Mouse (Mus musculus): Measurements from ENCODE around the gene Rab9.

Rab9 gene

GRCm38 (mm10) chrX:166453532-166453931 lies 26.1 kb downstream of the Rab9 start:
- DNase-seq (ENCODE audit: low spot score) = no peak

DNA sequence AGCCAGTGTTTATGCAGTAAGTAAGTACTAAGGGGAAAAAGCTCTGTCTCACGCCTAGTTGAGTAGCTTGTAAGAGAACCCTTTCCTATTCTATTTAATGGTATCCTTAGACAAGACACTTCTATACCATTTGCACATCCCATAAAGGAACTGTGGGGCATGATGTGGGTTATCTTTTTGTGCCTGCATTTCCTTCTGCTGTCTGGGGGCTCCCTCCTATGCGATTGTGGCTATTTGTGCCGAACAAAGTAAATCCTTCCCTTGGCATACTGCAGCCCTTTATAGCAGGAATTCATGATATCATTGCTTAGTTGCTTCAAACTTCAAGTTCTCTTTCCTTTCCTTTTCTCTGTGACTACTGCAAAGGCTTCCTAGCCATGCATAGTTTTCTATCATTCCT lies 35.1 kb downstream of the Rab9 start:
- no peak for DNase-seq (ENCODE audit: low spot score)

DNA sequence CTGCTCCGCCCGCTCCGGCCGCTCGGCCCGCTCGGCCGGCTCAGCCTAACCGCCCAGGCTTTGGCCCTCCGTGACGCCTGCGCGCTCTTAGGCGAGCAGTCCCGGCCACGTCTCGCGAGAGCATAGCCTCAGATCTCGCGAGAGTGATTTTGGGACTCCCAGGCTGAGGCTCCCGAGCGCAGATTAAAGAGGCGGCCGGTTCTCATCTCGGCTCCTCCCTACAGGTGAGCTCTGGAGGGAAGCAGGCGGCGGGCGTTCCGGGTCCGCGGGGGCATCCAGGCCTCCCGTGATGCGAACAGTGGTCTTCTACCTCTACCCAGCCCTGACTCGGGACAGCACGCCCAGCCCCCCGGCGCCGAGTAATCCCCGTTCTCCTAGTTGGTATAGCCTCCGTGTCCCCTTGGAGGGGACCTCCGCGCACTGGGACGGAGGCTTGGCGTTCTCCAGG lies 39.0 kb downstream of the Rab9 start, which contains the start of gene Ofd1:
Ofd1 (minus strand) TSS at position 89 of the 448 bp plus-strand sequence.
- peak; percentile 90 for DNase-seq (ENCODE audit: low spot score)

DNA sequence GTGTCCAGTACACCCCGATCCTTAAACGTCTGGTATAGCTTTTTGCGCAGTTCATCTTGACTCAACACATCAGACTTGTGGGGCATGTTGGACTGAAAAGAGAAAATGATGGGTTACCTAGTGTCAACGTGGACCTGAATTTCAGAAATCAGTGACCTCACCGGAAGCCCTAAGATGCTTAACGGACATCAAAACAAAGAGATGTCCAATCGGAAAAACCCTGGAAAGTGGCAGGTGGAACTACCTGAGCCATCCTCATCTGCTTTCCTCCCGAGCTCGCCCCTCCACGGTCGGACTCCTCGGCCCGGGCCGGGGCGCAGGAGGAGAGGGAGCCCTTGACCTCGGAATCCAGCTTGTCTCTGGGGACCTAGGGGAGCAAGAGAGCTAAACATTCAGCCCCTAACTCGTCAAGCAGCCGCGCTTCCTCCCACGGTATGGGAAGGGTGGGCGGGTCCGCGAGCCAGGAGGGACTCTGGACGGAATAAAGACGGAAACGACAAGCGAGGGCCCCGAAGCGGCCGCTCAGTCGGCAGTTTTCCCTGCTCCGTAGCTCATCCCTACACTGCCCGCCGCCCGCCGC lies 39.5 kb downstream of the Rab9 start, which contains the start of gene Trappc2:
Trappc2 (plus strand) TSS at position 539 of the 580 bp plus-strand sequence.
- no peak for DNase-seq (ENCODE audit: low spot score)

- no peak for DNase-seq (ENCODE audit: low spot score)
These were observed 44.9 kb downstream of the Rab9 start for GRCm38 (mm10) chrX:166434812-166435211.

- no peak for DNase-seq (ENCODE audit: low spot score)
These were observed 63.5 kb downstream of the Rab9 start for GRCm38 (mm10) chrX:166416196-166416595.

- no peak for DNase-seq (ENCODE audit: low spot score)
These were observed 71.8 kb downstream of the Rab9 start for GRCm38 (mm10) chrX:166407865-166408264.

All from layer of hippocampus, adult 11-12 months (tissue).